Mouse (Mus musculus) intestine, embryonic 14.5 days (tissue): ENCODE measurements around the gene Chn1. TPM values are rescaled to one million over a fixed set of nuclear protein-coding genes. Genes with fewer than 3 reads are reported as not detected.
A peak's percentile ranks its signal among the peaks of the same experiment; 100 is the strongest.

Experiments used
- ATAC-seq: fragments of 200-750 bp; cut with Nextera tagmentation; replicated peaks from 2 replicates; pipeline ENCODE4 v1.8.0; 2017; ENCODE audit warnings: low read depth, moderate number of reproducible peaks, moderate TSS enrichment, moderate library complexity; ENCODE audit not compliant: low FRiP score, low TSS enrichment
- DNase-seq: peaks from one replicate; pipeline ENCODE4 v3.0.0-alpha.2; 2018; ENCODE audit warnings: low spot score
- H3K27ac ChIP-seq: fragments of 300-500 bp; sonication (generic); 2 replicates; pipeline ENCODE4 v1.5.1; 2014; ENCODE audit warnings: low read depth, mild to moderate bottlenecking, control low read depth
- H3K27me3 ChIP-seq: fragments of 300-500 bp; sonication (generic); replicated peaks from 2 replicates; pipeline ENCODE4 v1.6.1; 2014; ENCODE audit warnings: low read length, control low read depth; ENCODE audit not compliant: control insufficient read depth, insufficient read depth
- H3K36me3 ChIP-seq: fragments of 300-500 bp; sonication (generic); 2 replicates; pipeline ENCODE4 v1.6.1; 2014; ENCODE audit warnings: low read length, control low read depth; ENCODE audit not compliant: control insufficient read depth, insufficient read depth
- H3K4me1 ChIP-seq: fragments of 300-500 bp; sonication (generic); replicated peaks from 2 replicates; pipeline ENCODE4 v1.6.1; 2014; ENCODE audit warnings: low read length, control low read depth, mixed read lengths; ENCODE audit not compliant: control insufficient read depth, insufficient read depth
- H3K4me2 ChIP-seq: fragments of 300-500 bp; sonication (generic); 2 replicates; pipeline ENCODE4 v1.6.1; 2014; ENCODE audit warnings: low read length
- H3K4me3 ChIP-seq: fragments of 300-500 bp; sonication (generic); 2 replicates; pipeline ENCODE4 v1.5.1; 2014; ENCODE audit warnings: low read depth, low read length, control low read depth, mixed read lengths
- H3K9ac ChIP-seq: fragments of 300-500 bp; sonication (generic); 2 replicates; pipeline ENCODE4 v1.6.1; 2014; ENCODE audit warnings: mild to moderate bottlenecking, low read length
- H3K9me3 ChIP-seq: fragments of 300-500 bp; sonication (generic); 2 replicates; pipeline ENCODE4 v1.6.1; 2016; ENCODE audit warnings: low read length, control low read depth; ENCODE audit not compliant: control insufficient read depth
- WGBS: fragments of 180-500 bp; shearing (Covaris S2); extraction: QIAGEN DNeasy Blood & Tissue Kit; methylation state at CpG from one replicate; pipeline ENCODE4 v1.1.7; 2014; 5-methylcytosine and 5-hydroxymethylcytosine counted together
- polyA plus RNA-seq: library from polyadenylated mRNA; unstranded; fragments of >200 nt; fragmentation: Nextera tagmentation; extraction: Ambion mirVana; gene quantifications from 2 replicates; pipeline ENCODE4 v1.2.1, GENCODE M21; 2014

Gene Chn1
- polyA plus RNA-seq, 1 experiment from 2014 or later: 21.5 TPM

DNA sequence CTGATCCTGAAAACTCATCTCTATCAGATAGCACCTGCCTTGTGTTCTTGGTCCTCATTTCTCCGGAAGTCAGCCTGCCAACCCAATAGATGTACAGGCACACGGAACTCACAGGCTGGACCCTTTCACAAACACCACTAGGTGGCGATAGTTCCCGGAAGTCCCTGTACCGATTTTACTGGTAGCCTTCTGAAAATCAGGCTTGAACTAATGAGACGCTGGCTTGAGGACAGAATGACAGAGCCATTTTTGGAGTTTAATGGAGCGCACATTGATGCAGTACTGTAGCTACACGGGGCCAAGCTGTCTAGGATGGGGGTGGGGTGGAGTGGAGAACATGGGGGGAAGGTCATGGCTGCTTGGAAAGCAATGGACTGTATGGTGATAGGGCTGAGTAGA is 213.5 kb downstream of the Chn1 start:
- no peaks in the 10 kb centered on the region for H3K36me3 ChIP-seq
- peak overlapping the region; percentile 38 for H3K4me3 ChIP-seq
- H3K27me3 ChIP-seq: no peaks in the 10 kb centered on the region
- H3K27ac ChIP-seq: no peak overlapping the region
- H3K4me1 ChIP-seq: no peaks in the 10 kb centered on the region; the same call in 1 of the 2 replicates
- DNase-seq (peak; percentile 68), ATAC-seq (peak; percentile 69; the same call in 1 of the 2 replicates)
- peak overlapping the region; percentile 74 for H3K4me2 ChIP-seq
- WGBS: 9% methylated on average over 8 of the region's 8 CpGs
- H3K9ac ChIP-seq: no peak overlapping the region
- no peaks in the 10 kb centered on the region for H3K9me3 ChIP-seq

GRCm38 (mm10) chr2:73560899-73561664 is 214.1 kb downstream of the Chn1 start:
- H3K27ac ChIP-seq: no peak overlapping the region
- H3K9me3 ChIP-seq: no peaks in the 10 kb centered on the region
- no peaks in the 10 kb centered on the region for H3K27me3 ChIP-seq
- peak overlapping the region; percentile 74 for H3K4me2 ChIP-seq
- no peaks in the 10 kb centered on the region; the same call in 1 of the 2 replicates for H3K4me1 ChIP-seq
- peak overlapping the region; percentile 38 for H3K4me3 ChIP-seq
- 0 out of 2 replicates have a peak overlapping the region, but pooled peaks have one; percentile 32 for H3K9ac ChIP-seq
- 1% methylated on average over 21 of the region's 23 CpGs for WGBS
- ATAC-seq: peak; percentile 63
- peak; percentile 73 for DNase-seq
- H3K36me3 ChIP-seq: no peaks in the 10 kb centered on the region

Other genes starting within 250 kb of the Chn1 start
- gene Wipf1, start 245.6 kb downstream of the Chn1 start, polyA plus RNA-seq: 13.6 and 14.4 TPM in 2 replicates
- 0.08 and 0.20 TPM in 2 replicates for gene Chrna1, start 195.0 kb downstream of the Chn1 start, polyA plus RNA-seq
- gene Atf2, start 117.3 kb upstream of the Chn1 start, polyA plus RNA-seq: 69.4 and 74.7 TPM in 2 replicates
- 1,271 and 1,485 TPM in 2 replicates for gene Atp5g3, start 136.0 kb upstream of the Chn1 start, polyA plus RNA-seq